Mouse (Mus musculus) heart, embryonic 15.5 days (tissue): ENCODE measurements around the gene Pfdn2. TPM values are rescaled to one million over a fixed set of nuclear protein-coding genes. Genes with fewer than 3 reads are reported as not detected.
A peak's percentile ranks its signal among the peaks of the same experiment; 100 is the strongest.
"Not testable (repeated sequence)": the region's sequence is repeated elsewhere in the genome, so short reads cannot be mapped to it uniquely, and the experiment has no call there.

Experiments
- ATAC-seq: fragments of 200-750 bp; cut with Nextera tagmentation; replicated peaks from 2 replicates; pipeline ENCODE4 v1.8.0; 2017; ENCODE audit warnings: low read depth, moderate TSS enrichment; ENCODE audit not compliant: insufficient number of reproducible peaks, insufficient read depth, low FRiP score
- H3K27ac ChIP-seq: fragments of 300-500 bp; sonication (generic); 2 replicates; pipeline ENCODE4 v1.5.1; 2015; ENCODE audit warnings: mild to moderate bottlenecking, inconsistent platforms
- H3K27me3 ChIP-seq: fragments of 300-500 bp; sonication (generic); 2 replicates; pipeline ENCODE4 v1.6.1; 2015; ENCODE audit warnings: inconsistent platforms
- H3K36me3 ChIP-seq: fragments of 300-500 bp; sonication (generic); 2 replicates; pipeline ENCODE4 v1.6.1; 2015; ENCODE audit warnings: mild to moderate bottlenecking, inconsistent platforms
- H3K4me1 ChIP-seq: fragments of 300-500 bp; sonication (generic); replicated peaks from 2 replicates; pipeline ENCODE4 v1.6.1; 2015; ENCODE audit warnings: inconsistent platforms
- H3K4me2 ChIP-seq: fragments of 300-500 bp; sonication (generic); 2 replicates; pipeline ENCODE4 v1.6.1; 2015; ENCODE audit warnings: inconsistent platforms, mild to moderate bottlenecking, moderate library complexity
- H3K4me3 ChIP-seq: fragments of 300-500 bp; sonication (generic); 2 replicates; pipeline ENCODE4 v1.5.1; 2015; ENCODE audit warnings: mild to moderate bottlenecking, inconsistent platforms
- H3K9ac ChIP-seq: fragments of 300-500 bp; sonication (generic); 2 replicates; pipeline ENCODE4 v1.6.1; 2015; ENCODE audit warnings: mild to moderate bottlenecking, inconsistent platforms
- H3K9me3 ChIP-seq: fragments of 300-500 bp; sonication (generic); replicated peaks from 2 replicates; pipeline ENCODE4 v1.6.1; 2016; ENCODE audit warnings: inconsistent platforms
- WGBS: fragments of 180-500 bp; shearing (Covaris S2); methylation state at CpG from one replicate; pipeline ENCODE4 v1.1.7; 2015; ENCODE audit warnings: mixed read lengths; 5-methylcytosine and 5-hydroxymethylcytosine counted together
- polyA plus RNA-seq: library from polyadenylated mRNA; unstranded; fragments of >200 nt; fragmentation: Nextera tagmentation; extraction: Ambion mirVana; gene quantifications from 2 replicates; pipeline ENCODE4 v1.2.1, GENCODE M21; 2015

Pfdn2 gene
- 77.2 and 91.0 TPM in 2 replicates for polyA plus RNA-seq

DNA sequence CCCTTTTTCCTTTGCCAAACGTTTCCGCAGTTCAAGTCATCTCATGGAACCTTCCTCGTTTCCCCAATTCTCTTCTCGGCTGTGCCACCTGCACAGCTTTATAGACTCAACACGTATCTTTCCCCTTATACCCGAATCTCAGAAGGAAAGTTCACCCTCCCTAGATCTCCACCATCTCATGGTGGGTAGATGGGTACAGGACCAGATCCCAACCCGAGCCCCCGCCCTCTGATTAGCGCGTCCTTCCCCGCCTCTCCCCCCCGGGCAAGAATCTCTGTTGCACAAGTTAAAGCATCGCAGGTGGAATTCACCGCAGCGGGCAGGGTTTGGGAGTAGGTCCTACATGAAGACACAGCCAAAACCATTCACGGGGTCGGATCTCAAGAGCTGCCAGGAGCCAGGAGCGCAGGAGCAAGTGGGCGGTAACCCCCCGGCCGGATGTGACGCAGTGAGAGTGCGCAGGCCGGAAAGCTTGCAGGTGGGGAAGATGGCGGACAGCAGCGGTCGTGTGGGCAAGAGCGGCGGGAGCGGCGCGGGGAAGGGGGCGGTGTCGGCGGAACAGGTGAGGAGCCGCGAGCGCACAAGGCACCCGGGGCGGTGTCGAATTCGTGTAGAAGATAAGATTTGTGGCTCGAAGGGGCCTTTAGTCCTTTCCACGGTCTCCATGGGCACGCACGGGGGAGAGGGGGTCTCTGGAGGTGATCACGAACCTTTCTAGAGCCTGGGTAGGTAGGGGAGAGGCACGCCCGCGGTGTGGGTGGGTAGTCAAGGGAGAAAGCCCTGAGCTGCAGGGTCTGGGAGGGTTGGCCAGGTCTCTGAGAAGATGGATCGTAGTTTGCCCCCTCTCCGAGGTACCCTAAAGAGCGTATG is at the start of gene Pfdn2, which contains the start of gene Nit1:
Gene Pfdn2 (plus strand): TSS at position 446 of the 870 bp plus-strand sequence.
Gene Nit1 (minus strand): TSS at position 422 of the 870 bp plus-strand sequence.
- H3K36me3 ChIP-seq: peaks cover 29% of the 10 kb centered on the region
- H3K4me1 ChIP-seq: peaks cover 27% of the 10 kb centered on the region
- peak within 1 kb of the TSS; percentile 87 for H3K9ac ChIP-seq
- 0 out of 2 replicates have a peak, but pooled peaks cover 6% of the 10 kb centered on the region for H3K9me3 ChIP-seq
- H3K4me3 ChIP-seq: peak within 1 kb of the TSS; percentile 88
- no peaks in the 10 kb centered on the region for H3K27me3 ChIP-seq
- H3K27ac ChIP-seq: peak within 1 kb of the TSS; percentile 71
- peak; percentile 88 for ATAC-seq
- peak within 1 kb of the TSS; percentile 87 for H3K4me2 ChIP-seq
- under 1% methylated on average over 53 of the region's 53 CpGs for WGBS

DNA sequence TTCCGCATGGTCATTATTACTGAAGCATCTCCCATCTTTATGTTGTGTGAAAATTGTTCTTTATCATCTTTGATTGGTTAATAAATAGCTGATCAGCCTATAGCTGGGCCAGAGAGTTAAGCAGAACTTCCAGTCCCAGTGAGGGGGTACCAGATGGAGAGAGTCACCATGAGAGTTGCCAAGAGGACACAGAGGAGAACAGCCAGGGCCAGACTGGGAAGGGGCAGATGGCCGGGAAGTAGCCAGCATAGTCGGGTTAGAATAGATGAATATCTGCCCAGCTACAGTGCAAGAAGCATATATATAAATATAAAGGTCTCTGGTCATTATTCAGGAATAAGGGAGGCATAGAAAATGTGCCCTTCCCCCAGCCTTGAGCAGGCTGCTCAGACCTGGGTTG is 47.2 kb upstream of the Pfdn2 start:
- no peaks in the 10 kb centered on the region for H3K36me3 ChIP-seq
- peaks cover 22% of the 10 kb centered on the region for H3K27me3 ChIP-seq
- no peak overlapping the region for H3K27ac ChIP-seq
- no peak for ATAC-seq
- 52% methylated on average over 3 of the region's 3 CpGs for WGBS
- peaks cover 6% of the 10 kb centered on the region for H3K4me1 ChIP-seq
- no peak overlapping the region for H3K4me2 ChIP-seq
- H3K4me3 ChIP-seq: no peak overlapping the region
- no peak overlapping the region for H3K9ac ChIP-seq
- no peaks in the 10 kb centered on the region for H3K9me3 ChIP-seq

DNA sequence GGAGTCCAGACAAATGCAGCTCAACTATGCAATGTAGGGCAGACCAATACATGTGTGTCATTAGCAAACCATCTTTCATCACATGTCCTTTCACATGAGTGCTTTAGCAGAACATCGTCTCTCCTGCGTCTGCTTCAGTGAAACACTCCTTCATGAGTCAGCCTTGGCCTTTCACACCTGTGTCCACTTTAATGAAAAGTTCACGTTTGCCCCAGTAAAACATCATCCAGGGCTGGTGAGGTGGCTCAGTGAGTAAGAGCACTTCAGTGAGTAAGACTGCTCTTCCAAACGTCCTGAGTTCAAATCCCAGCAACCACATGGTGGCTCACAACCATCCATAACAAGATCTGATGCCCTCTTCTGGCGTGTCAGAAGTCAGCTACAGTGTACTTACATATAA is 39.3 kb upstream of the Pfdn2 start:
- not testable (repeated sequence) for ATAC-seq, H3K9ac ChIP-seq, H3K36me3 ChIP-seq, H3K4me3 ChIP-seq, H3K9me3 ChIP-seq, H3K27me3 ChIP-seq, H3K4me2 ChIP-seq, H3K4me1 ChIP-seq
- peak overlapping the region; percentile 27; the same call in 1 of the 2 replicates for H3K27ac ChIP-seq
- WGBS: 71% methylated on average over 5 of the region's 5 CpGs

DNA sequence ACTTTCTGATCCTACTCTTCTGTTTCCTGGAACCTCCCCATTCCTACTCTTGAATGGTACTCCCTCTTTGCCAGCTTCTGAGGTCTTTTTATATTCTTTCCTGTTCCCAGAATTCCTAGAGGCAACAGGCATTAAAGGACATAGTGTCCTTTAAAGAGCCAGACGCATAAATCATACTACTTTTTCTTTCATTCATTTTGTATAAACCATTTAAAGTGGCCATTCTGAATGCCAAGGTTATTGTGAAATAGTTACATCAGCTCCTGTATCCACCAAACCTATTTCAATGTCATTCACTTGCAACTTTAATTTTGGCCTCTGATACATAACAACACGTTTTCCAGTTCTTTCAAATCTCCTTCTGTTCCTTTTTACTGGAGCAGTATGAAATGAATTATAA is 36.1 kb upstream of the Pfdn2 start:
- Histone ChIP-seq H3K9ac (no peak overlapping the region), H3K36me3 (no peaks in the 10 kb centered on the region)
- WGBS: 66% methylated on average over 2 of the region's 2 CpGs

GRCm38 (mm10) chr1:171319748-171320147 is 25.7 kb upstream of the Pfdn2 start:
- Histone ChIP-seq H3K27me3 (no peaks in the 10 kb centered on the region), H3K36me3 (no peaks in the 10 kb centered on the region), H3K4me1 (0 out of 2 replicates have a peak, but pooled peaks cover 3% of the 10 kb centered on the region), H3K9me3 (no peaks in the 10 kb centered on the region), H3K9ac (0 out of 2 replicates have a peak overlapping the region, but pooled peaks have one; percentile 34), H3K27ac (no peak overlapping the region), H3K4me2 (peak overlapping the region; percentile 42), H3K4me3 (peak overlapping the region; percentile 33)
- ATAC-seq: no peak
- 17% methylated on average over 7 of the region's 7 CpGs for WGBS

More for the DNA sequence above, 36.1 kb upstream of the Pfdn2 start:
- ATAC-seq: no peak
- no peak overlapping the region for H3K27ac ChIP-seq
- H3K4me3 ChIP-seq: no peak overlapping the region
- no peaks in the 10 kb centered on the region for H3K9me3 ChIP-seq
- H3K27me3 ChIP-seq: no peaks in the 10 kb centered on the region
- no peaks in the 10 kb centered on the region; the same call in 1 of the 2 replicates for H3K4me1 ChIP-seq
- H3K4me2 ChIP-seq: no peak overlapping the region

DNA sequence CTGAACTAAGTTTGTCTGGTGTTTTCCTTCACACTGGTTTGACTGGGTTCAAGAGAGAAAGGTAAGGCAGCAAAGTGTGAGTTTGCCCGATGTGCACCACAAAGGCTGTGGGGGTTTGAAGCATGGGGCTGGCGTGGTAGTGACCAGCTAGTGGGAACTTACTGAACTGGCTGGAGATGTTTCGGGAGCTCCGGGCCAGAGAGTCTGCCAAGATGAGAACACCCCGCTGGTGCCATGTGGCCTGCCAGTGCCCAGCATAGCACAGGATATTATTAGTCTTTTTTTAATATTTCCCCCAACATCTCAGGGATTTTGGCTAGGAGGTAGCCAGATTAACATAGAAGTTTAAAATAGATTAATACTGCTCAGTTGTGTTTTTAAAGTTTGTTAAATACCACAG is 25.3 kb upstream of the Pfdn2 start:
- no peak overlapping the region for H3K27ac ChIP-seq
- WGBS: 22% methylated on average over 5 of the region's 5 CpGs
- 0 out of 2 replicates have a peak, but pooled peaks cover 3% of the 10 kb centered on the region for H3K4me1 ChIP-seq
- no peaks in the 10 kb centered on the region for H3K27me3 ChIP-seq
- H3K9ac ChIP-seq: 0 out of 2 replicates have a peak overlapping the region, but pooled peaks have one; percentile 34
- peak overlapping the region; percentile 33 for H3K4me3 ChIP-seq
- no peak for ATAC-seq
- peak overlapping the region; percentile 42 for H3K4me2 ChIP-seq
- H3K36me3 ChIP-seq: no peaks in the 10 kb centered on the region
- H3K9me3 ChIP-seq: no peaks in the 10 kb centered on the region

DNA sequence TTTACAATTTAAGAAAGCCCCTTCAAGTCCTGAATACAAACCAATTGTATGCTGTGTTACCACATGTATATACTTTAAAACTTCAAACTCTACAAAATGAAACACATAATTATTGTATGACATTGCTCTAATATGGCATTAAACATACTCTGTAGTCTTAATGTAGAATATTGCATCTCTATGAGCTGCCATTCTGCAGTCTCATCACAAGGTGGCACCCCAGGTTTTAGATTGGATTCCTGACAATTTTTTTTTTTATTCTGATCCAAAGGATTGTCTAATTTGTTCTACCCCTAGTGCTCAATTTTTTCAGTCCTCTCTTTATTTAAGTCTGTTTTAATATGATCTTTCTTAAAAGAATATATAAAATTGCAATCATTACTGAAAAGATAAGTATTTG is 24.1 kb upstream of the Pfdn2 start:
- no peak overlapping the region for H3K9ac ChIP-seq
- H3K4me3 ChIP-seq: no peak overlapping the region
- no peaks in the 10 kb centered on the region for H3K27me3 ChIP-seq
- ATAC-seq: no peak
- H3K36me3 ChIP-seq: no peaks in the 10 kb centered on the region
- no peak overlapping the region for H3K4me2 ChIP-seq
- H3K4me1 ChIP-seq: 0 out of 2 replicates have a peak, but pooled peaks cover 3% of the 10 kb centered on the region
- no peaks in the 10 kb centered on the region for H3K9me3 ChIP-seq
- H3K27ac ChIP-seq: no peak overlapping the region

DNA sequence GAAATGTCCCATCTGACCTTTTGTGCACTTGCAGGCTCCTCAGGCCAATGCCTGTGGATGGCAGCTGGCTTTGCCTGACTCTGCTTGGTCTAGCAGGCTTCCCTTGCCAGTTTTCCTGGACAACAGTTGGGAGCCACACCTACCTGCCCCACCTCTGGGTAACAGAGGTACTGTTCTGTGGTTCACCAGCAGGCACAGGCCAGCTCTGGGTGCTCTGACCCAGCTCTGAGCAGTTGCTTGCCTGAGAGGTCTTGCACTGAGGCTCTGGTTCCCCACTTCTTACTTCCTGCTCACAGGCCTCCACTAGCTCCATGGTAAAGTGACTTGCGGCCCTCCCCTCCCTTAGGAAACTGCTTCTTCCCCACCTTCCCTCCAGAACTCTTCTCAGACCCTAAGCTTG is 23.5 kb upstream of the Pfdn2 start:
- Histone ChIP-seq H3K27ac (no peak overlapping the region), H3K4me1 (0 out of 2 replicates have a peak, but pooled peaks cover 3% of the 10 kb centered on the region), H3K36me3 (no peaks in the 10 kb centered on the region), H3K27me3 (no peaks in the 10 kb centered on the region), H3K9me3 (no peaks in the 10 kb centered on the region), H3K4me3 (no peak overlapping the region), H3K4me2 (no peak overlapping the region), H3K9ac (no peak overlapping the region)
- no peak; the same call in 1 of the 2 replicates for ATAC-seq
- 81% methylated on average over 1 of the region's 1 CpGs for WGBS

DNA sequence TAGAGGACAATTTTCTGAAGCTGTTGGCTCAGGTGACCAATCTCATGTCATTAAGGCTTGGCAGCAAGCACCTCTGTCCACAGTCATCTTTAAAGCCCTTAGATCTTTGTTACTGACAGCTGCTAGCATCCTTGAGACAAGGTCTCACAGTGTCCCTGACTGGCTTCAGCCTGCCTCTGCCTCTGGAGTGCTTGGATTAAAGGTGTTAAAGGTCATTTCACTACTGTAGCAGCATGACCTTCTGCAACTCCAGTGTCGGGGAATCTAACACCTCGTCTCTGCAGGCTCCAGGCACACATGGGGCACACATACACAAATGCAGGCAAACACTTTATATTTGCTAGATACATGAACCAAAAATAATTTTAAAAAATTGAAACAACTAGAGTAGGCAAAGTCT is 19.9 kb upstream of the Pfdn2 start:
- Histone ChIP-seq H3K9me3 (no peaks in the 10 kb centered on the region), H3K36me3 (no peaks in the 10 kb centered on the region), H3K4me1 (peaks cover 15% of the 10 kb centered on the region), H3K27ac (no peak overlapping the region), H3K4me3 (no peak overlapping the region), H3K4me2 (no peak overlapping the region), H3K27me3 (no peaks in the 10 kb centered on the region), H3K9ac (no peak overlapping the region)
- no peak for ATAC-seq
- 66% methylated on average over 2 of the region's 2 CpGs for WGBS

GRCm38 (mm10) chr1:171326588-171326987 is 18.9 kb upstream of the Pfdn2 start:
- H3K4me2 ChIP-seq, H3K9me3 ChIP-seq, H3K27me3 ChIP-seq, H3K4me3 ChIP-seq, ATAC-seq, H3K27ac ChIP-seq, H3K36me3 ChIP-seq, H3K9ac ChIP-seq: not testable (repeated sequence)
- peaks cover 24% of the 10 kb centered on the region for H3K4me1 ChIP-seq
- WGBS: 77% methylated on average over 4 of the region's 4 CpGs

GRCm38 (mm10) chr1:171328244-171328643 is 17.2 kb upstream of the Pfdn2 start:
- peak overlapping the region; percentile 70 for H3K4me2 ChIP-seq
- H3K27ac ChIP-seq: peak overlapping the region; percentile 100
- no peaks in the 10 kb centered on the region for H3K27me3 ChIP-seq
- H3K9me3 ChIP-seq: no peaks in the 10 kb centered on the region
- peak overlapping the region; percentile 92 for H3K4me3 ChIP-seq
- 20% methylated on average over 9 of the region's 9 CpGs for WGBS
- H3K4me1 ChIP-seq: peaks cover 36% of the 10 kb centered on the region
- ATAC-seq: no peak
- peak overlapping the region; percentile 97 for H3K9ac ChIP-seq
- H3K36me3 ChIP-seq: 0 out of 2 replicates have a peak, but pooled peaks cover under 1% of the 10 kb centered on the region
